Mouse (Mus musculus) left cerebral cortex, adult 6 months (tissue): ENCODE results near the gene Evi2. TPM values are rescaled to one million over a fixed set of nuclear protein-coding genes. Genes with fewer than 3 reads are reported as not detected.

Experiments
- long read RNA-seq, 2 experiments: library from polyadenylated mRNA; unstranded; transcript quantifications; one replicate each; pipeline ENCODE4 v2.0.0; 2019 to 2020
- polyA plus RNA-seq: library from polyadenylated mRNA; unstranded; fragments of <200 nt; fragmentation: Nextera tagmentation; gene quantifications from 2 replicates; pipeline ENCODE4 v1.2.3, GENCODE M21; 2021

The Evi2 gene
- 0.07 and 0.19 TPM in 2 replicates for polyA plus RNA-seq
- long read RNA-seq, experiment 1, partial matches to known transcripts: 0 of 7 reads
- long read RNA-seq, experiment 1, other reads (novel, unspliced or antisense): 6 of 7 reads
- long read RNA-seq, experiment 2, partial matches to known transcripts: 0 of 1 reads
- long read RNA-seq, experiment 2, other reads (novel, unspliced or antisense): 1 of 1 reads

DNA sequence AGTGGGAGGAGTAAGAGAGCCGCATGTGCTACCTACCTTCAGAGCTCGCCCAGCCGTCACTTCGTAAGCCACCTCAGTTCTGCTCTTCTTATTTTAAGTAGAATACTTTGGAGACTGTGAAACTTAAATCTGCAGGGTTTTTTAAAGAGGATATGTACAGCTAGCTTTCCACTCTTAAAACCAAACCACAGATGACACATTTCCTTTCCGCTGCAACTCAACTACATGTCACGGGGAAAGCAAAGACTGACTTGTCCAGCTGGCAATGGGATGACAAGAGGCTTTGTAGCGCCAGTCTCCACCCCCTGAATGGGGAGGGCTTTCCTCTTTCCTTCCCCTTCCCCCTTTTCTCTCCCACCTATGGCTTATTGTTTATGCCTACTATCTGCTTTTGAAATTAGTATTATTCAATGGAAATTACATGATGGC is at the start of gene Evi2, which contains the start of gene Evi2a:
Gene Evi2 (minus strand): TSS at position 257 of the 429 bp plus-strand sequence.
Gene Evi2a (minus strand): TSS at position 277 of the 429 bp plus-strand sequence.

DNA sequence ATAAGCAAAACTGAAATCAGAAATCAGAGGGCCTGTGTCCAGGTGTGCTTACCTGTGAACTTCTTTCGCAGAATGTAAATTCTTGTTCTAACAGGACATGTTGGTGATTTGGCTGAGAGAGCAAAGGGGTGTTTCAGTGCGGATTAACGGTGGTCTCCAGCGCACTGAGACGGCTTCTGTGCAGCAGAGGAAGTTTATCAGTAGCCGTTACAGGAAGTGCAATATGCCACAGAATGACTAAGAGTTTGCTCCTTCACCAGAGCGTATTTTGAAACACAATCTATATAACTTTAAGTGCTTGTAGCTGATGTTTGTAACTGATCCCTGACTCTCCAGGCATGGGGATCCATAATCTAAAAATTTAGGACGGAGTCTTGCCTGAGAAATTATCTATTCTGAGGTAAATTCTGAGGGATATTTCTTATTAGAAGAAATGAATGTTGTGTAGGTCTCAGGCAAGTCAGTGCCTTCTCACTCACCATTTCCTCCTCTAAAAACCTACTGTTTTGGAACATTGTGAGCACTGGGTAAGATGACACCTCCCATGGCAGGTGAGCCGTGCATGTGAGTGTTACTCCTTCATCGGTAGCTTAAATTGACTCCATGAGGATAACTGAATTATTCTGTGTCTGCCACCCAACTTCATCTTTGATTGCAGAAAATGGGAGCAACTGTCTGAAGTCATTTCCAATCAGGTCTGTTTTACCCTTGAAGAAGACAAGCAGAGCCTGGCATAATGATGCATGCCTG is 6.7 kb downstream of the Evi2 start, which contains the start of gene Evi2b:
Gene Evi2b (minus strand): TSS at position 203 of the 750 bp plus-strand sequence.

GRCm38 (mm10) chr11:79503845-79504244 is 26.5 kb downstream of the Evi2 start, which contains the start of gene Omg:
Gene Omg, minus strand, starts transcription at chr11:79504084.

Other genes starting within 250 kb of the Evi2 start
- gene Gm9964, start 233.7 kb downstream of the Evi2 start, polyA plus RNA-seq: not detected in 2 replicates
- gene Nf1, start 190.9 kb downstream of the Evi2 start, polyA plus RNA-seq: 8.8 and 12.4 TPM in 2 replicates
- gene Omg, start 26.5 kb downstream of the Evi2 start, polyA plus RNA-seq: 51.3 and 66.3 TPM in 2 replicates
- gene Evi2b, start 6.8 kb downstream of the Evi2 start, polyA plus RNA-seq: 0.43 and 0.47 TPM in 2 replicates
- gene Evi2a, start within 50 bp of the Evi2 start, polyA plus RNA-seq: 45.0 and 57.1 TPM in 2 replicates
- gene Rab11fip4, start 60.6 kb upstream of the Evi2 start, polyA plus RNA-seq: 21.2 and 45.9 TPM in 2 replicates